Mouse (Mus musculus) limb, embryonic 12.5 days (tissue): ENCODE data around the gene Elf1. TPM values are rescaled to one million over a fixed set of nuclear protein-coding genes. Genes with fewer than 3 reads are reported as not detected.

ENCODE experiments used
- ATAC-seq: fragments of 200-750 bp; cut with Nextera tagmentation; 2 replicates; pipeline ENCODE4 v1.8.0; 2017; ENCODE audit warnings: low read depth, moderate TSS enrichment; ENCODE audit not compliant: insufficient number of reproducible peaks, insufficient read depth, low FRiP score, low TSS enrichment
- H3K27ac ChIP-seq: fragments of 300-500 bp; sonication (generic); 2 replicates; pipeline ENCODE4 v1.5.1; 2016; ENCODE audit warnings: mild to moderate bottlenecking, moderate library complexity
- H3K27me3 ChIP-seq: fragments of 300-500 bp; sonication (generic); 2 replicates; pipeline ENCODE4 v1.6.1; 2016; ENCODE audit warnings: mild to moderate bottlenecking, moderate library complexity
- H3K36me3 ChIP-seq: fragments of 300-500 bp; sonication (generic); 2 replicates; pipeline ENCODE4 v1.6.1; 2016; ENCODE audit warnings: mild to moderate bottlenecking, moderate library complexity
- H3K4me1 ChIP-seq: fragments of 300-500 bp; sonication (generic); replicated peaks from 2 replicates; pipeline ENCODE4 v1.6.1; 2016
- H3K4me2 ChIP-seq: fragments of 300-500 bp; sonication (generic); 2 replicates; pipeline ENCODE4 v1.6.1; 2016; ENCODE audit warnings: mild to moderate bottlenecking, moderate library complexity
- H3K4me3 ChIP-seq: fragments of 300-500 bp; sonication (generic); replicated peaks from 2 replicates; pipeline ENCODE4 v1.5.1; 2016; ENCODE audit warnings: mild to moderate bottlenecking
- H3K9ac ChIP-seq: fragments of 300-500 bp; sonication (generic); replicated peaks from 2 replicates; pipeline ENCODE4 v1.6.1; 2016; ENCODE audit warnings: mild to moderate bottlenecking, moderate library complexity
- H3K9me3 ChIP-seq: fragments of 300-500 bp; sonication (generic); 2 replicates; pipeline ENCODE4 v1.6.1; 2016; ENCODE audit warnings: mild to moderate bottlenecking, moderate library complexity
- WGBS: fragments of 180-500 bp; shearing (Covaris S2); methylation state at CpG from one replicate; pipeline ENCODE4 v1.1.7; 2016; 5-methylcytosine and 5-hydroxymethylcytosine counted together
- microRNA-seq: library from miRNA; unstranded; fragments of <30 nt; microRNA quantifications from one replicate; pipeline ENCODE4, GENCODE M21; 2017
- polyA plus RNA-seq: library from polyadenylated mRNA; unstranded; fragments of >200 nt; fragmentation: Nextera tagmentation; extraction: Ambion mirVana; gene quantifications from 2 replicates; pipeline ENCODE4 v1.2.1, GENCODE M21; 2016

Elf1 gene
- polyA plus RNA-seq, 1 experiment from 2014 or later = 8.8 TPM

DNA sequence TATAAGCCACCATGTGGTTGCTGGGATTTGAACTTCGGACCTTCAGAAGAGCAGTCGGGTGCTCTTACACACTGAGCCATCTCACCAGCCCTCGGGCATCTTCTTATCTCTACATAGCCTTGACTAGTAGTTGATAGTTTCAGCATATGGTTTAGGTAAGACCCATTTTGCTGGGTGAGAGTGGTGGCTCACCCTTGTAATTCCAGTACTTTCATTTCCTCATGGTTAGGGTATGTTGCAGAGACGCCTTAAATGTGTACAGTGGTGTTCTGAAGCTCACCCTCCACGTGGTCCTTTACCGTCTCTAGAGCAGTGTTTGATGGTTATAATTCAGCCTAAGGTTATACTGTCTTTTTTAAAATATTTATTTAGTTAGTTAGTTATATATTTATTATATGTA, 125.4 kb downstream of the Elf1 start:
- Histone ChIP-seq H3K4me1 (no peaks in the 10 kb centered on the region), H3K9ac (no peak overlapping the region), H3K27ac (no peak overlapping the region), H3K36me3 (peaks cover 83% of the 10 kb centered on the region), H3K4me3 (no peak overlapping the region), H3K27me3 (no peaks in the 10 kb centered on the region), H3K4me2 (no peak overlapping the region), H3K9me3 (no peaks in the 10 kb centered on the region)
- WGBS = 94% methylated on average over 6 of the region's 6 CpGs
- no peak for ATAC-seq

DNA sequence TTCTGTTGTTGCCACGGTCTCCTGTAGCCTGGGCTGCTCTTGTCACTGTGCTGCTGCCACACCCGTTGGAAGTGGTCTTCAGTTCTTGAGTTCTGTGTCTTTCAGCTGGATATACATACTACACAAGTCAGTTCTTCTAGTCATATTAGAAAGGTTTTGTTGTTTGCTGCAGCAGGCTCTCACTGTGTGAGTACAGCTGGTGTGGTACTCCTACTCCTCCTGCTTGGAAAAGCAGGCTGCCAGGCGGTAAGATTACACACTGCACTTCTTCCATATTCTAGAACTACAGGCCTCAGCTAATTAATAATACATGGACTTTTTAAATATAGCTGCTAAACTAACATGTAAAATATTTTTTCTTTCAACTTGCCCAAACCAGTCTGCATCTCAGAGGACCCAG, 125.9 kb downstream of the Elf1 start:
- no peaks in the 10 kb centered on the region for H3K27me3 ChIP-seq
- H3K27ac ChIP-seq = no peak overlapping the region
- no peak overlapping the region for H3K4me3 ChIP-seq
- no peak for ATAC-seq
- WGBS = 93% methylated on average over 3 of the region's 3 CpGs
- H3K4me2 ChIP-seq = no peak overlapping the region
- H3K9me3 ChIP-seq = no peaks in the 10 kb centered on the region
- no peaks in the 10 kb centered on the region for H3K4me1 ChIP-seq
- H3K36me3 ChIP-seq = peaks cover 83% of the 10 kb centered on the region
- H3K9ac ChIP-seq = no peak overlapping the region

DNA sequence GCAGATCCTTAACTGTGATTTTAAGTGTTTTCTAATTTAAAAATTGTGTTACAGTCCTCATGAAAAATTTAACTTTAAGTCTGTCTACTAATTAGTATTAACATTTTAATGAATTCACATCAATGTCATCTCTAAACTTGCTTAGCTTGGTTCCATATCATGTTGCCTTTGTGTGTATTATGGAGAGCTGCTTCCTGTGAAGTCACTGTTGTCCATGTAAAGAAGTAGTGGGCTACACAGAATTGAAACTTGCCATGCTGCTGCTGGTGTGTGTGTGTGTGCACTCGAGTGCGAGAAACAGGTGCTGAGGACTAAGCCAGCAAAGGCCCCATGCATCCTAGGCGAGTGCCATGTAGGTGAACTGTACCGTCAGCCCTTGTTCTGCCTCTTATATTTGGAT, 126.4 kb downstream of the Elf1 start:
- no peak overlapping the region for H3K4me2 ChIP-seq
- no peaks in the 10 kb centered on the region for H3K9me3 ChIP-seq
- 94% methylated on average over 4 of the region's 4 CpGs for WGBS
- no peak overlapping the region for H3K9ac ChIP-seq
- no peaks in the 10 kb centered on the region for H3K27me3 ChIP-seq
- H3K4me1 ChIP-seq = no peaks in the 10 kb centered on the region
- H3K27ac ChIP-seq = no peak overlapping the region
- ATAC-seq = no peak
- peaks cover 85% of the 10 kb centered on the region for H3K36me3 ChIP-seq
- no peak overlapping the region for H3K4me3 ChIP-seq

DNA sequence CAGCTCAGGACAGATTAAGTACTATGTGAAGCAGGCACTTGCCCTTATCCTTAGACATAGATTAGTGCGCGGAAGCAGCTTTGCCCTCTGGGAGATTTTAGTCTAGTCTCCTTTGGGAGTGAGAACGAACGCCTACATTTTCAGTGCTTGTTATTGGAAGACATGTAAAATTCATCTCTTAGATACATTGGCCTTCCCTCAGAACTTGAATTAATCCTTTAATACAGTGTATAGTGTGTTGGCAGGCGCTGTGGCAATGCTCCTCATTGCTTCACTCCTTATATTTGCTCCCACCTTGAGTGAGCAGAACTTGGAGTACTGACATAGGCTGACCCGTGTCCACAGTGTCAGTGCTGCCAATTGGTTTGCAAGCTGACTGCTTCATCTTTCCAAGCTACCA, 127.3 kb downstream of the Elf1 start:
- Histone ChIP-seq H3K4me3 (no peak overlapping the region), H3K36me3 (peaks cover 86% of the 10 kb centered on the region), H3K9me3 (no peaks in the 10 kb centered on the region), H3K4me1 (no peaks in the 10 kb centered on the region), H3K9ac (no peak overlapping the region), H3K4me2 (no peak overlapping the region), H3K27me3 (no peaks in the 10 kb centered on the region), H3K27ac (no peak overlapping the region)
- 93% methylated on average over 6 of the region's 6 CpGs for WGBS
- ATAC-seq = no peak

DNA sequence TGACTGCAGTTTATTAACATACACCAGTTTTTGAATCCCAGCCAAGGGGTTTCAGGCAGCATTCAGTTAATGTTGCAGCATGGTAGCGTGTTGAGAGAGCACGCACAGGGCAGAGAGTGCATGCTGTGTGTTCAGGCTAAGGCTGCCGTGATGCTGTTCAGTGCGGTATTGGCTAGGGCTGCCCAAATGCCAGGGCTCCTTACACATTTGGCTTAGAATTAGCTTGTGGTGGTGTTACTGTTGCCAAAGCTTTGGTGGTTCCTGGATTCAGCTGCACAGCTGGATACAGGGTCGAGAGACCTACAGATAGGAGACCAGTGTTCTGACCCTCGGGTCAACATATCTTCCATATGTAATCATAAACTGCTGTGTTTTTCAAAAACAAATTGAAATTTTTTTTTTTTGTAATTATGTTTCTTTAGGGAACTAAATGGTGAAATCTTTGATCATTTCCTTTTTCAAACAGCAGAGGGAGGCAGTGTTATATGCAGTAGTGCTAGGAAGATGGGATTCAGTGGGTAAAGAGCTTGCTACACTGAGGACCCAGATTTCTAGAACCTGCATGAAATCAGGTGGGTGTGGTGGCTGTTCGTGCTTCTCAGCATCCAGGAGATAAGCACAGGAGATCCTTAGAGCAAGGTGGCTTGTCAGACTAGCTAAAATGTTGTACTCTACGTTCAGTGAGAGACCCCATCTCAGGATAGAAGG, 136.3 kb downstream of the Elf1 start:
- no peak overlapping the region for H3K4me3 ChIP-seq
- H3K9me3 ChIP-seq = no peaks in the 10 kb centered on the region
- peaks cover 77% of the 10 kb centered on the region for H3K36me3 ChIP-seq
- no peaks in the 10 kb centered on the region for H3K4me1 ChIP-seq
- WGBS = 92% methylated on average over 8 of the region's 8 CpGs
- no peak for ATAC-seq
- no peaks in the 10 kb centered on the region for H3K27me3 ChIP-seq
- H3K4me2 ChIP-seq = no peak overlapping the region
- no peak overlapping the region for H3K9ac ChIP-seq
- no peak overlapping the region for H3K27ac ChIP-seq

DNA sequence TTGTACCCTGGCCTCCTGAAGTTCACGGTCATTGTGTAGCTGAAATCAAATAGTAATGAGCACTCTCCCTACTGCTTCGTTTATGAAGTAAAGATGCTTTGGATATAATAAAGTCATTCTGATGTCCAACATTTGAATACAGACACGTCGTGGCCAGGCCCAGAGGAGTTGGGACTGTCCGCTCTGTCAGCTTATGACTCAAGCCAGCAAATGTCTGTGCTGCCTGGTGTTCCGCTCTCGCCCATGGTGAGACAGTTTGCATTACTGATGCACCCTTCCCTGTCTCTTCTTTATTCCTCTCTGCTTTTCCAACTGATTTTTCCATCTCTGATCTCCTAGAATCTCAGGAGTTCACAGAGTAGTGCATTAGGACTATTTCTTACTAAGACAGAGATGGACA, 138.8 kb downstream of the Elf1 start:
- H3K4me2 ChIP-seq = no peak overlapping the region
- no peak for ATAC-seq
- no peaks in the 10 kb centered on the region for H3K9me3 ChIP-seq
- no peak overlapping the region for H3K27ac ChIP-seq
- no peaks in the 10 kb centered on the region for H3K27me3 ChIP-seq
- no peak overlapping the region for H3K9ac ChIP-seq
- WGBS = 94% methylated on average over 7 of the region's 7 CpGs
- H3K4me3 ChIP-seq = no peak overlapping the region
- H3K4me1 ChIP-seq = no peaks in the 10 kb centered on the region
- H3K36me3 ChIP-seq = peaks cover 73% of the 10 kb centered on the region

DNA sequence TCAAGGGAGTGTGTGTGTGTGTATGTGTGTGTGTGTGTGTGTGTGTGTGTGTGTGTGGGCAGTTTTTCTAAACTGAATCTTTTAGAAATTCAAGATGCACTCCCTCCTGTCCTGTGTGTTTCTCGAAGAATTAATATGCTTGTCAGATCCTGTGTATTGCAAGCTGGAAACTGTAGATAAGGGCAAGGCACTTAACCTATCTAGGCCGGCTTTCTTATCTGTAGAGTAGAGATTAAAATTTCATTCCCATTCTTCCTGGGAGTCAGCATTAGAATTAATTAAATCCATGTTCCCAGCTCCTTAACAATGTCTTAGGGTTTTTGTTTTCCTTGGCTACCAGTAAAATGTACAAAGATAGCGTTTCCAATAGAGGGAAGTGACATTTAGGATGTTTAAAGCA, 140.1 kb downstream of the Elf1 start:
- 87% methylated on average over 3 of the region's 3 CpGs for WGBS
- no peak overlapping the region for H3K27ac ChIP-seq

More for the DNA sequence above, 140.1 kb downstream of the Elf1 start:
- Histone ChIP-seq H3K9ac (no peak overlapping the region), H3K36me3 (peaks cover 77% of the 10 kb centered on the region), H3K4me1 (no peaks in the 10 kb centered on the region), H3K27me3 (no peaks in the 10 kb centered on the region), H3K4me2 (no peak overlapping the region), H3K9me3 (no peaks in the 10 kb centered on the region), H3K4me3 (no peak overlapping the region)
- ATAC-seq = no peak

Small RNAs within 50 kb of the gene (microRNA-seq; reads per million reads assigned to microRNA genes)
- not detected for gene Gm27857

Other genes starting within 250 kb of the Elf1 start
- gene Zfp957, start 233.8 kb upstream of the Elf1 start, polyA plus RNA-seq = not detected in 2 replicates
- gene Rgcc, start 179.5 kb upstream of the Elf1 start, polyA plus RNA-seq = 25.6 and 28.6 TPM in 2 replicates
- gene Naa16, start 90.4 kb upstream of the Elf1 start, polyA plus RNA-seq = 56.6 and 60.0 TPM in 2 replicates
- gene Mtrf1, start 83.4 kb upstream of the Elf1 start, polyA plus RNA-seq = 11.0 and 12.7 TPM in 2 replicates
- 18.3 and 19.6 TPM in 2 replicates for gene Kbtbd7, start 54.7 kb upstream of the Elf1 start, polyA plus RNA-seq
- 4.3 and 4.8 TPM in 2 replicates for gene Kbtbd6, start 29.4 kb upstream of the Elf1 start, polyA plus RNA-seq
- gene Wbp4, start 326 bp downstream of the Elf1 start, polyA plus RNA-seq = 48.6 and 53.2 TPM in 2 replicates
- 142 and 143 TPM in 2 replicates for gene Sugt1, start 106.5 kb downstream of the Elf1 start, polyA plus RNA-seq
- 25.1 and 34.2 TPM in 2 replicates for gene Cnmd, start 181.0 kb downstream of the Elf1 start, polyA plus RNA-seq